Mouse (Mus musculus) embryonic facial prominence, embryonic 11.5 days (tissue): ENCODE measurements around the gene Pax5. TPM values are rescaled to one million over a fixed set of nuclear protein-coding genes. Genes with fewer than 3 reads are reported as not detected.

Experiments
- ATAC-seq: fragments of 200-750 bp; cut with Nextera tagmentation; replicated peaks from 2 replicates; pipeline ENCODE4 v1.8.0; 2017; ENCODE audit warnings: low read depth; ENCODE audit not compliant: insufficient number of reproducible peaks, low FRiP score, low TSS enrichment
- DNase-seq: peaks from one replicate; pipeline ENCODE4 v3.0.0-alpha.2; 2015; ENCODE audit warnings: low spot score
- H3K27ac ChIP-seq: fragments of 300-500 bp; sonication (generic); replicated peaks from 2 replicates; pipeline ENCODE4 v1.5.1; 2014; ENCODE audit warnings: mild to moderate bottlenecking, low read depth, low read length, control low read depth
- H3K27me3 ChIP-seq: fragments of 300-500 bp; sonication (generic); 2 replicates; pipeline ENCODE4 v1.6.1; 2014; ENCODE audit warnings: mild to moderate bottlenecking, low read length, moderate library complexity, mixed read lengths; ENCODE audit not compliant: control insufficient read depth, insufficient read depth
- H3K36me3 ChIP-seq: fragments of 300-500 bp; sonication (generic); replicated peaks from 2 replicates; pipeline ENCODE4 v1.6.1; 2014; ENCODE audit warnings: low read depth, mild to moderate bottlenecking, low read length, moderate library complexity, mixed read lengths; ENCODE audit not compliant: control insufficient read depth, insufficient read depth
- H3K4me1 ChIP-seq: fragments of 300-500 bp; sonication (generic); 2 replicates; pipeline ENCODE4 v1.6.1; 2014; ENCODE audit warnings: low read length, mixed read lengths; ENCODE audit not compliant: control insufficient read depth, insufficient read depth
- H3K4me2 ChIP-seq: fragments of 300-500 bp; sonication (generic); 2 replicates; pipeline ENCODE4 v1.6.1; 2014; ENCODE audit warnings: low read depth, mild to moderate bottlenecking, control low read depth, low read length, moderate library complexity
- H3K4me3 ChIP-seq: fragments of 300-500 bp; sonication (generic); 2 replicates; pipeline ENCODE4 v1.5.1; 2014; ENCODE audit warnings: low read depth, low read length, control low read depth
- H3K9ac ChIP-seq: fragments of 300-500 bp; sonication (generic); replicated peaks from 2 replicates; pipeline ENCODE4 v1.6.1; 2014; ENCODE audit warnings: mild to moderate bottlenecking, control low read depth, low read length
- H3K9me3 ChIP-seq: fragments of 300-500 bp; sonication (generic); replicated peaks from 2 replicates; pipeline ENCODE4 v1.6.1; 2016; ENCODE audit warnings: mild to moderate bottlenecking, low read length, inconsistent platforms, mixed read lengths; ENCODE audit not compliant: control insufficient read depth
- WGBS: fragments of 180-500 bp; shearing (Covaris S2); extraction: QIAGEN DNeasy Blood & Tissue Kit; methylation state at CpG from one replicate; pipeline ENCODE4 v1.1.7; 2014; 5-methylcytosine and 5-hydroxymethylcytosine counted together
- polyA plus RNA-seq: library from polyadenylated mRNA; unstranded; fragments of >200 nt; fragmentation: Nextera tagmentation; extraction: Ambion mirVana; gene quantifications from 2 replicates; pipeline ENCODE4 v1.2.1, GENCODE M21; 2014

Gene Pax5
- polyA plus RNA-seq, 1 experiment from 2014 or later, result 0.72 TPM

- 49% methylated on average over 8 of the region's 8 CpGs for WGBS
- no peak overlapping the region for H3K27ac ChIP-seq
These were observed 149.3 kb downstream of the Pax5 start for GRCm38 (mm10) chr4:44560956-44561355.

DNA sequence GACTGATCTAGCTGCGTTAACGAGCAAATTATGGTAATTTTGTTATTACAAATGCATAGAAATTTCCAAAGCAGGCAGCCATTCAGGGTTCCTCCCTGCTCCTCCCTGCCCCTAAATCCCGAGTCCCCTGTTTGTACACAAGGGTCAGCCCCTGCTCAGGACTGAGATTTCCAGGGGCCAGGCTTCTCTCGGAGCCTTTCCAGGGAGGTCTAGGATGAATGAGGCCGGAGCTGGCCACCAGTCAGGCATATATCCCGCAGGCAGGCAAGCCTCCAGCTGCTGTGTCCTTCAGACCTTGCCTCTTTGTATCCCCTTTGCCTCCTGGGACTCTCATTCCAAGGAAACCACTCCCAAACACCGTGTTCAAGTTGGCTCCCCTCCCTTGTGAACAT, 151.7 kb downstream of the Pax5 start:
- Histone ChIP-seq H3K27ac (peak overlapping the region; percentile 20; the same call in 1 of the 2 replicates), H3K4me3 (peak overlapping the region; percentile 40), H3K9me3 (no peaks in the 10 kb centered on the region), H3K27me3 (no peaks in the 10 kb centered on the region), H3K36me3 (no peaks in the 10 kb centered on the region), H3K4me1 (peaks cover 2% of the 10 kb centered on the region; the same call in 1 of the 2 replicates), H3K4me2 (peak overlapping the region; percentile 92), H3K9ac (peak overlapping the region; percentile 69)
- ATAC-seq (peak; percentile 15; the same call in 1 of the 2 replicates), DNase-seq (no peak)
- WGBS, result 3% methylated on average over 7 of the region's 7 CpGs

More at GRCm38 (mm10) chr4:44560956-44561355, 149.3 kb downstream of the Pax5 start:
- DNase-seq, result no peak
- Histone ChIP-seq H3K9me3 (no peaks in the 10 kb centered on the region), H3K4me1 (peaks cover 2% of the 10 kb centered on the region), H3K4me3 (no peak overlapping the region), H3K36me3 (no peaks in the 10 kb centered on the region), H3K9ac (no peak overlapping the region), H3K27me3 (no peaks in the 10 kb centered on the region), H3K4me2 (no peak overlapping the region)
- ATAC-seq, result no peak

DNA sequence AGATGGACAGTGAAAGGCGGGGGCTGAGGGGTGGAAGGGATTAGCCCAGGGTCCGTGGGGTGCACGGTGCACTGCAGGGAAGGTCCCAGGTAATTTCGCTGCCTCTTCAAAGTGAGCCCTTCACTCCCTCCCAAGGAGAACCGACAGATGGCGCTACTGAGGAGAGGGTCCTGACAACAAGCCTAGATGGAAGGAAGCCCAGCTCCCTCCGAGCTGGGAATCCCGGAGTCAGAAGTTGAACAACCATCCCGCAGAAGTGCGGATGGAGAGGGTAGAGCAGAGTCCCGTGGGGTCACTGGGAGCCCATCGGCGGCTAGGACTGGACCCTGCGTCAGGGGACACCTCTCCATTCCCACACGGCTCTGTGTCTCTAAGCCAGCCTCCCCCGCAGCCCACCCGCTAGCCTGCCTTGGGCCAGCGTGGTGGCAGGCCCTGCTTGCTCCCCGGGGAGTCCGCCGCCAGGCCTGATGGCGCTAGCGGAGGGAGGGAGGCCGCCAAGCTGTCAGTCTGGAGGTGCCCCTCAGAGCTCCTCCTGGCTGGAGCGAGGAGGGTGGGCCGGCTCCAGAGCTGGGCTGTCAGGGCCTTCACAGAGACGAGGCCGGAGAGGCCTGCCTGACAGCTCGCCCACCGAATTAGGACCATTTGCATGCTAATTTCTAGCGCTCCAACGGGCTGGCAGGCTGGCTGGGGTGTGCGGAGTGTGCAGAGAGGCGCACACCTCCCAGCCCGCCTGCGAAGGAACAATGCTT, 152.3 kb downstream of the Pax5 start:
- H3K9ac ChIP-seq, result peak overlapping the region; percentile 69
- 2% methylated on average over 36 of the region's 36 CpGs for WGBS
- DNase-seq (peak; percentile 90), ATAC-seq (peak; percentile 85)
- H3K4me2 ChIP-seq, result peak overlapping the region; percentile 92
- peak overlapping the region; percentile 40 for H3K4me3 ChIP-seq
- H3K4me1 ChIP-seq, result peaks cover 2% of the 10 kb centered on the region; the same call in 1 of the 2 replicates
- no peaks in the 10 kb centered on the region for H3K27me3 ChIP-seq
- H3K36me3 ChIP-seq, result no peaks in the 10 kb centered on the region
- H3K9me3 ChIP-seq, result no peaks in the 10 kb centered on the region
- H3K27ac ChIP-seq, result 0 out of 2 replicates have a peak overlapping the region, but pooled peaks have one; percentile 20

DNA sequence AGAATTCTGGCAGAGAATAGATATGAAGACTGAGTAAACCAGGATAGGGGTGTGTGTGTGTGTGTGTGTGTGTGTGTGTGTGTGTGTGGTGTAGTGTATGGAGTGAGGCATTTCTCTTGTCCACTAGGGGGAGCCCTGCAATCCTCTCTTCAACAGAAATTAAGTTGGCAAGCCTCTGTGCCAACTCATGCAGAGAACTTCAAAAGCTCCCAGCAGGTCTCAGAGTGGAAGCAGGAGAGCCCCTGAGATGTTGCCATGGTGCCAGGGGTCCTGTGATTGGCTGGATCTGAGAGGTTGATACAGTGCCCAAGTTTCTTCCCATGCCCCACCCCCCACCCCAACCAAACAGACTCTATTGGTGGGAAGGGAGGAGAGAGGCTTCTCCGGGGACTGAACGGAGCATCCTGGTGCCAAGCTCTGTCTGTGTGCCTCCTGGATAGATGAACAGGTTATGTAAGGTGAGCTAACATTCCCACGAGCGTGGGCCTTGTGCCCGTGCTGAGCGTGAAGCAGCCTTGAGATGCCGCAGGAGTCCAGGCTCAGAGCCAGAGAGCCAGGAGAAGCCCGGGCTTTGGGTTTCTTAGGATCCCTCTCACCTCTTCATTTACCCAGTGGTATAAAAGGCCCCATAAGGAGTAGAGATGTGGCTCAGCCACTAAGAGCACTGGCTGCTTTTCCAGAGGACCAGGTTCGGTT, 153.6 kb downstream of the Pax5 start:
- Histone ChIP-seq H3K27me3 (no peaks in the 10 kb centered on the region), H3K27ac (no peak overlapping the region), H3K9me3 (no peaks in the 10 kb centered on the region), H3K4me2 (no peak overlapping the region), H3K4me1 (peaks cover 2% of the 10 kb centered on the region; the same call in 1 of the 2 replicates), H3K9ac (no peak overlapping the region), H3K36me3 (no peaks in the 10 kb centered on the region), H3K4me3 (no peak overlapping the region)
- ATAC-seq, result no peak
- 92% methylated on average over 9 of the region's 9 CpGs for WGBS
- no peak for DNase-seq

DNA sequence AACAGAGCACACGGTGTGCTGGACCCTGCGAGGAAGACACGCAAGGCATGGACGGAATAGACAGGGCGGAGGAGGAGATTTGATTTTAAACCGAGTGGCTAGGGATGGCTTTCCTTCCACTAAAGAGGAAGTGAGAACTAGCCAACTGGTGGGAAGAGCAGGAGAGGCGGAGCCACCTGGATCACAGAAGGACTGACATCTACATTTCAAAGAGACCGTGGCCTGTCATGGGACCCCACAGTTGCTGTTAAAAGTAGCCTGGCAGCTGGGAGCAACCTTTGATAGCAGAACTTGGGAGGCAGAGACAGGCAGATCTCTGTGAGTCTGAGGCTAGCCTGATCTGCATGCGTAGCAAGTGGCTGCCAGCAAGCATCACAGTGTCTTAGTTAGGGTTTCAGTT, 154.7 kb downstream of the Pax5 start:
- H3K27ac ChIP-seq, result no peak overlapping the region
- no peaks in the 10 kb centered on the region for H3K36me3 ChIP-seq
- no peak overlapping the region for H3K4me2 ChIP-seq
- peaks cover 2% of the 10 kb centered on the region; the same call in 1 of the 2 replicates for H3K4me1 ChIP-seq
- DNase-seq, result no peak
- no peaks in the 10 kb centered on the region for H3K27me3 ChIP-seq
- no peak overlapping the region for H3K4me3 ChIP-seq
- WGBS, result 84% methylated on average over 9 of the region's 9 CpGs
- H3K9ac ChIP-seq, result no peak overlapping the region
- H3K9me3 ChIP-seq, result no peaks in the 10 kb centered on the region
- ATAC-seq, result no peak

DNA sequence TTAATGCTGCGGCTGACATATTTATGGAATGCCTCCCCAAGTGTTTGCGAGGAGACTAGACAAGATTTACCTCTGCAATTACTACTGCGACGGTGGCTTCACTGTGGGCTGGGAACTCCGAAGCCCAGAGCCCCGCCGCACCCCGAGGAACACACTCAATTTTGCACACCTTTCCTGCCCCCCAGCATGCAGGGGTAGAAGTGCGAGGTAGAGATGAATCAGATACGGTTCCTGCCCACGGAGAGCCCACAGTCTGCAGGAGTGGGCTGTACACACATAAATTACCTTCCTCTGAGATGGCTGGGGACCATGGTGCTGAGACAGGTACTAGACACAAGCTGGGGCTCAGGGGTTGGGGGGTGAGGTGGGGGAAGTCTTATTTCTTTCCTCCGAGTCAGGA, 158.8 kb downstream of the Pax5 start:
- no peaks in the 10 kb centered on the region for H3K4me1 ChIP-seq
- H3K36me3 ChIP-seq, result no peaks in the 10 kb centered on the region
- no peaks in the 10 kb centered on the region for H3K9me3 ChIP-seq
- H3K4me2 ChIP-seq, result no peak overlapping the region
- no peak overlapping the region for H3K27ac ChIP-seq
- H3K9ac ChIP-seq, result no peak overlapping the region
- DNase-seq (no peak), ATAC-seq (no peak)
- no peak overlapping the region for H3K4me3 ChIP-seq
- 82% methylated on average over 12 of the region's 12 CpGs for WGBS
- no peaks in the 10 kb centered on the region for H3K27me3 ChIP-seq

- H3K4me3 ChIP-seq, result no peak overlapping the region
- H3K4me2 ChIP-seq, result no peak overlapping the region
- no peak overlapping the region for H3K9ac ChIP-seq
- no peaks in the 10 kb centered on the region for H3K9me3 ChIP-seq
- H3K36me3 ChIP-seq, result no peaks in the 10 kb centered on the region
- DNase-seq, result no peak
- no peak overlapping the region for H3K27ac ChIP-seq
- no peaks in the 10 kb centered on the region for H3K4me1 ChIP-seq
- no peak for ATAC-seq
- WGBS, result 89% methylated on average over 7 of the region's 7 CpGs
- H3K27me3 ChIP-seq, result no peaks in the 10 kb centered on the region
These were observed 161.3 kb downstream of the Pax5 start for GRCm38 (mm10) chr4:44549029-44549428.

GRCm38 (mm10) chr4:44545669-44546068, 164.6 kb downstream of the Pax5 start:
- no peak for ATAC-seq

More at GRCm38 (mm10) chr4:44545669-44546068, 164.6 kb downstream of the Pax5 start:
- Histone ChIP-seq H3K4me1 (no peaks in the 10 kb centered on the region), H3K4me3 (no peak overlapping the region), H3K36me3 (no peaks in the 10 kb centered on the region), H3K9ac (no peak overlapping the region), H3K4me2 (no peak overlapping the region), H3K9me3 (no peaks in the 10 kb centered on the region), H3K27me3 (no peaks in the 10 kb centered on the region), H3K27ac (no peak overlapping the region)
- no peak for DNase-seq
- WGBS, result 21% methylated on average over 8 of the region's 8 CpGs
